Mouse (Mus musculus) neural tube, embryonic 11.5 days (tissue): Measurements from ENCODE around the gene Lrrk2. TPM values are rescaled to one million over a fixed set of nuclear protein-coding genes. Genes with fewer than 3 reads are reported as not detected.

Source experiments
- ATAC-seq: fragments of 200-750 bp; cut with Nextera tagmentation; 2 replicates; pipeline ENCODE4 v1.8.0; 2017; ENCODE audit warnings: moderate number of reproducible peaks, mild to moderate bottlenecking, moderate TSS enrichment, moderate library complexity; ENCODE audit not compliant: insufficient read depth, low FRiP score, low TSS enrichment
- DNase-seq: peaks from one replicate; pipeline ENCODE4 v3.0.0-alpha.2; 2015; ENCODE audit warnings: low spot score
- H3K27ac ChIP-seq: fragments of 300-500 bp; sonication (generic); 2 replicates; pipeline ENCODE4 v1.5.1; 2014; ENCODE audit warnings: low read depth, mild to moderate bottlenecking, low read length
- H3K27me3 ChIP-seq: fragments of 300-500 bp; sonication (generic); 2 replicates; pipeline ENCODE4 v1.6.1; 2014; ENCODE audit warnings: mild to moderate bottlenecking, low read length, mixed read lengths; ENCODE audit not compliant: control insufficient read depth, insufficient read depth
- H3K36me3 ChIP-seq: fragments of 300-500 bp; sonication (generic); 2 replicates; pipeline ENCODE4 v1.6.1; 2014; ENCODE audit warnings: mild to moderate bottlenecking, low read length, moderate library complexity, mixed read lengths; ENCODE audit not compliant: control insufficient read depth, insufficient read depth
- H3K4me1 ChIP-seq: fragments of 300-500 bp; sonication (generic); 2 replicates; pipeline ENCODE4 v1.6.1; 2014; ENCODE audit warnings: low read length, mixed read lengths; ENCODE audit not compliant: control insufficient read depth, insufficient read depth
- H3K4me2 ChIP-seq: fragments of 300-500 bp; sonication (generic); 2 replicates; pipeline ENCODE4 v1.6.1; 2014; ENCODE audit warnings: low read depth, mild to moderate bottlenecking, moderate library complexity
- H3K4me3 ChIP-seq: fragments of 300-500 bp; sonication (generic); 2 replicates; pipeline ENCODE4 v1.5.1; 2014; ENCODE audit warnings: low read depth, low read length
- H3K9ac ChIP-seq: fragments of 300-500 bp; sonication (generic); 2 replicates; pipeline ENCODE4 v1.6.1; 2014; ENCODE audit warnings: mild to moderate bottlenecking, low read length
- H3K9me3 ChIP-seq: fragments of 300-500 bp; sonication (generic); 2 replicates; pipeline ENCODE4 v1.6.1; 2016; ENCODE audit warnings: low read length; ENCODE audit not compliant: control insufficient read depth
- WGBS: fragments of 180-500 bp; shearing (Covaris S2); extraction: QIAGEN DNeasy Blood & Tissue Kit; methylation state at CpG from one replicate; pipeline ENCODE4 v1.1.7; 2014; 5-methylcytosine and 5-hydroxymethylcytosine counted together
- polyA plus RNA-seq: library from polyadenylated mRNA; unstranded; fragments of >200 nt; fragmentation: Nextera tagmentation; extraction: Ambion mirVana; gene quantifications from 2 replicates; pipeline ENCODE4 v1.2.1, GENCODE M21; 2014

The Lrrk2 gene
- polyA plus RNA-seq, 1 experiment from 2014 or later: 1.9 TPM

- Histone ChIP-seq H3K9ac (no peak overlapping the region), H3K4me1 (no peaks in the 10 kb centered on the region), H3K4me2 (no peak overlapping the region), H3K4me3 (no peak overlapping the region), H3K9me3 (no peaks in the 10 kb centered on the region), H3K27me3 (no peaks in the 10 kb centered on the region), H3K36me3 (no peaks in the 10 kb centered on the region), H3K27ac (no peak overlapping the region)
- ATAC-seq: no peak
- no peak for DNase-seq
- 87% methylated on average over 7 of the region's 7 CpGs for WGBS
Measured at GRCm38 (mm10) chr15:91704091-91704490, 31.1 kb downstream of the Lrrk2 start.

- DNase-seq (peak; percentile 27), ATAC-seq (no peak)
- 31% methylated on average over 29 of the region's 29 CpGs for WGBS
- H3K27ac ChIP-seq: no peak overlapping the region
- H3K36me3 ChIP-seq: no peaks in the 10 kb centered on the region
- H3K9me3 ChIP-seq: no peaks in the 10 kb centered on the region
- H3K4me3 ChIP-seq: 0 out of 2 replicates have a peak overlapping the region, but pooled peaks have one; percentile 10
- no peak overlapping the region for H3K9ac ChIP-seq
- H3K4me2 ChIP-seq: peak overlapping the region; percentile 39
- H3K27me3 ChIP-seq: no peaks in the 10 kb centered on the region
- H3K4me1 ChIP-seq: no peaks in the 10 kb centered on the region
Measured at GRCm38 (mm10) chr15:91709207-91710130, 36.5 kb downstream of the Lrrk2 start.

- Histone ChIP-seq H3K27me3 (no peaks in the 10 kb centered on the region), H3K9me3 (no peaks in the 10 kb centered on the region), H3K27ac (no peak overlapping the region), H3K4me1 (no peaks in the 10 kb centered on the region), H3K4me2 (no peak overlapping the region), H3K4me3 (no peak overlapping the region), H3K36me3 (no peaks in the 10 kb centered on the region), H3K9ac (no peak overlapping the region)
- peak; percentile 21 for DNase-seq
- 62% methylated on average over 14 of the region's 14 CpGs for WGBS
- ATAC-seq: no peak
Measured at GRCm38 (mm10) chr15:91735216-91735922, 62.4 kb downstream of the Lrrk2 start.

GRCm38 (mm10) chr15:91736791-91737533, 64.0 kb downstream of the Lrrk2 start:
- no peak overlapping the region for H3K4me2 ChIP-seq
- no peaks in the 10 kb centered on the region for H3K36me3 ChIP-seq
- ATAC-seq (no peak), DNase-seq (peak; percentile 63)
- no peaks in the 10 kb centered on the region for H3K4me1 ChIP-seq
- H3K27me3 ChIP-seq: no peaks in the 10 kb centered on the region
- no peak overlapping the region for H3K9ac ChIP-seq
- no peaks in the 10 kb centered on the region for H3K9me3 ChIP-seq
- no peak overlapping the region for H3K27ac ChIP-seq
- WGBS: 33% methylated on average over 15 of the region's 15 CpGs
- no peak overlapping the region for H3K4me3 ChIP-seq

GRCm38 (mm10) chr15:91738808-91739207, 65.8 kb downstream of the Lrrk2 start:
- Histone ChIP-seq H3K27ac (no peak overlapping the region), H3K36me3 (no peaks in the 10 kb centered on the region), H3K4me3 (no peak overlapping the region), H3K27me3 (no peaks in the 10 kb centered on the region), H3K4me2 (no peak overlapping the region), H3K9me3 (no peaks in the 10 kb centered on the region), H3K4me1 (no peaks in the 10 kb centered on the region), H3K9ac (no peak overlapping the region)
- no peak for ATAC-seq
- DNase-seq: no peak
- WGBS: 88% methylated on average over 9 of the region's 9 CpGs

- no peak overlapping the region for H3K4me3 ChIP-seq
- H3K9ac ChIP-seq: no peak overlapping the region
- no peak overlapping the region for H3K27ac ChIP-seq
- H3K27me3 ChIP-seq: no peaks in the 10 kb centered on the region
- no peaks in the 10 kb centered on the region for H3K4me1 ChIP-seq
- H3K9me3 ChIP-seq: no peaks in the 10 kb centered on the region
- H3K36me3 ChIP-seq: no peaks in the 10 kb centered on the region
- DNase-seq (no peak), ATAC-seq (no peak)
- no peak overlapping the region for H3K4me2 ChIP-seq
- 91% methylated on average over 4 of the region's 4 CpGs for WGBS
Measured at GRCm38 (mm10) chr15:91745501-91745900, 72.5 kb downstream of the Lrrk2 start.

- H3K9me3 ChIP-seq: no peaks in the 10 kb centered on the region
- no peak overlapping the region for H3K4me2 ChIP-seq
- H3K9ac ChIP-seq: no peak overlapping the region
- 68% methylated on average over 12 of the region's 12 CpGs for WGBS
- no peak overlapping the region for H3K4me3 ChIP-seq
- no peak overlapping the region for H3K27ac ChIP-seq
- H3K4me1 ChIP-seq: no peaks in the 10 kb centered on the region
- no peaks in the 10 kb centered on the region for H3K27me3 ChIP-seq
- H3K36me3 ChIP-seq: no peaks in the 10 kb centered on the region
- DNase-seq (peak; percentile 38), ATAC-seq (no peak)
Measured at GRCm38 (mm10) chr15:91752111-91752510, 79.1 kb downstream of the Lrrk2 start.

GRCm38 (mm10) chr15:91753378-91754080, 80.6 kb downstream of the Lrrk2 start:
- Histone ChIP-seq H3K4me2 (no peak overlapping the region), H3K27ac (no peak overlapping the region), H3K4me3 (no peak overlapping the region), H3K36me3 (no peaks in the 10 kb centered on the region), H3K9ac (no peak overlapping the region), H3K9me3 (no peaks in the 10 kb centered on the region), H3K27me3 (no peaks in the 10 kb centered on the region), H3K4me1 (no peaks in the 10 kb centered on the region)
- ATAC-seq (no peak), DNase-seq (no peak)
- 82% methylated on average over 14 of the region's 14 CpGs for WGBS
